Mouse (Mus musculus): Measurements from ENCODE around the gene Zdhhc23.

GRCm38 (mm10) chr16:44016164-44016563 lies 36.6 kb upstream of the Zdhhc23 start:
- TF ChIP-seq POLR2A (IDR thresholded peaks at IDR 0.05; ENCODE audit: borderline replicate concordance, extremely low read depth, low read depth, low read length) (no peak), CTCF (IDR thresholded peaks at IDR 0.05; ENCODE audit: insufficient read depth, low read length) (no peak)

Measured in lung, adult 2 months (tissue).